Mouse (Mus musculus) liver, postnatal 0 days (tissue): ENCODE data around the gene Ubash3b. TPM values are rescaled to one million over a fixed set of nuclear protein-coding genes. Genes with fewer than 3 reads are reported as not detected.

Source experiments
- ATAC-seq: fragments of 200-750 bp; cut with Nextera tagmentation; 2 replicates; pipeline ENCODE4 v1.8.0; 2017; ENCODE audit warnings: mild to moderate bottlenecking, moderate library complexity
- DNase-seq: peaks from one replicate; pipeline ENCODE4 v3.0.0-alpha.2; 2016
- H3K27ac ChIP-seq: fragments of 300-500 bp; sonication (generic); 2 replicates; pipeline ENCODE4 v1.5.1; 2014; ENCODE audit warnings: antibody characterized with exemption, moderate library complexity, mild to moderate bottlenecking, low read depth
- H3K27me3 ChIP-seq: fragments of 300-500 bp; sonication (generic); 2 replicates; pipeline ENCODE4 v1.6.1; 2014; ENCODE audit warnings: low read length, control low read depth, mixed read lengths; ENCODE audit not compliant: insufficient read depth
- H3K36me3 ChIP-seq: fragments of 300-500 bp; sonication (generic); replicated peaks from 2 replicates; pipeline ENCODE4 v1.6.1; 2014; ENCODE audit warnings: mild to moderate bottlenecking, control low read depth, low read length, moderate library complexity, mixed read lengths; ENCODE audit not compliant: insufficient read depth
- H3K4me1 ChIP-seq: fragments of 300-500 bp; sonication (generic); 2 replicates; pipeline ENCODE4 v1.6.1; 2014; ENCODE audit warnings: antibody characterized with exemption, mild to moderate bottlenecking, control low read depth; ENCODE audit not compliant: insufficient read depth
- H3K4me2 ChIP-seq: fragments of 300-500 bp; sonication (generic); 2 replicates; pipeline ENCODE4 v1.6.1; 2014; ENCODE audit warnings: low read depth, mild to moderate bottlenecking, low read length, moderate library complexity, mixed read lengths
- H3K4me3 ChIP-seq: fragments of 300-500 bp; sonication (generic); 2 replicates; pipeline ENCODE4 v1.5.1; 2014; ENCODE audit warnings: low read depth, low read length
- H3K9ac ChIP-seq: fragments of 300-500 bp; sonication (generic); replicated peaks from 2 replicates; pipeline ENCODE4 v1.6.1; 2014; ENCODE audit warnings: mild to moderate bottlenecking, moderate library complexity
- H3K9me3 ChIP-seq: fragments of 300-500 bp; sonication (generic); 2 replicates; pipeline ENCODE4 v1.6.1; 2016; ENCODE audit warnings: mild to moderate bottlenecking, control low read depth, low read length, mixed read lengths
- CTCF ChIP-seq: sonication (generic); IDR thresholded peaks from 2 replicates; pipeline ENCODE4 v1.5.1; 2016; ENCODE audit warnings: antibody characterized with exemption, low read depth
- EP300 ChIP-seq: IDR thresholded peaks from 2 replicates; pipeline ENCODE4 v1.6.1; 2016; ENCODE audit warnings: antibody characterized with exemption, low read depth, mild to moderate bottlenecking
- WGBS: fragments of 180-500 bp; shearing (Covaris S2); extraction: QIAGEN DNeasy Blood & Tissue Kit; methylation state at CpG from one replicate; pipeline ENCODE4 v1.1.7; 2014; ENCODE audit not compliant: insufficient replicate concordance; 5-methylcytosine and 5-hydroxymethylcytosine counted together
- polyA plus RNA-seq: library from polyadenylated mRNA; unstranded; fragments of >200 nt; fragmentation: Nextera tagmentation; extraction: Ambion mirVana; gene quantifications from 2 replicates; pipeline ENCODE4 v1.2.1, GENCODE M21; 2015

The Ubash3b gene
- polyA plus RNA-seq, 1 experiment from 2014 or later, result 6.6 TPM

GRCm38 (mm10) chr9:41185331-41185730 is 23.8 kb upstream of the Ubash3b start:
- H3K9ac ChIP-seq, result 0 out of 2 replicates have a peak overlapping the region, but pooled peaks have one; percentile 26
- no peaks in the 10 kb centered on the region for H3K27me3 ChIP-seq
- no peaks in the 10 kb centered on the region for H3K36me3 ChIP-seq
- peak; percentile 48; the same call in 1 of the 2 replicates for ATAC-seq
- no peak overlapping the region for H3K4me3 ChIP-seq
- TF ChIP-seq CTCF (no peak), EP300 (peak; percentile 9; the same call in 1 of the 2 replicates)
- H3K9me3 ChIP-seq, result no peaks in the 10 kb centered on the region
- H3K27ac ChIP-seq, result peak overlapping the region; percentile 22; the same call in 1 of the 2 replicates
- no peak for DNase-seq
- H3K4me1 ChIP-seq, result peaks cover 4% of the 10 kb centered on the region; the same call in 1 of the 2 replicates
- 30% methylated on average over 9 of the region's 9 CpGs for WGBS
- no peak overlapping the region for H3K4me2 ChIP-seq

- Histone ChIP-seq H3K9me3 (no peaks in the 10 kb centered on the region), H3K4me2 (no peak overlapping the region), H3K4me3 (no peak overlapping the region), H3K36me3 (no peaks in the 10 kb centered on the region), H3K27me3 (no peaks in the 10 kb centered on the region), H3K4me1 (peaks cover 4% of the 10 kb centered on the region; the same call in 1 of the 2 replicates), H3K27ac (no peak overlapping the region), H3K9ac (no peak overlapping the region)
- peak; percentile 82 for TF ChIP-seq CTCF
- no peak for TF ChIP-seq EP300
- DNase-seq, result no peak
- ATAC-seq, result no peak
These were observed 21.1 kb upstream of the Ubash3b start for GRCm38 (mm10) chr9:41182550-41182949.

- DNase-seq, result no peak
- ATAC-seq, result no peak
- H3K27ac ChIP-seq, result no peak overlapping the region
- no peak overlapping the region for H3K4me3 ChIP-seq
- no peaks in the 10 kb centered on the region for H3K27me3 ChIP-seq
- WGBS, result 63% methylated on average over 8 of the region's 8 CpGs
- no peaks in the 10 kb centered on the region for H3K9me3 ChIP-seq
- H3K4me1 ChIP-seq, result peaks cover 4% of the 10 kb centered on the region; the same call in 1 of the 2 replicates
- TF ChIP-seq EP300 (no peak), CTCF (no peak)
- H3K4me2 ChIP-seq, result no peak overlapping the region
- H3K9ac ChIP-seq, result no peak overlapping the region
- H3K36me3 ChIP-seq, result no peaks in the 10 kb centered on the region
These were observed 20.3 kb upstream of the Ubash3b start for GRCm38 (mm10) chr9:41181803-41182202.

GRCm38 (mm10) chr9:41181372-41181771 is 19.9 kb upstream of the Ubash3b start:
- Histone ChIP-seq H3K4me2 (no peak overlapping the region), H3K4me3 (no peak overlapping the region), H3K4me1 (peaks cover 4% of the 10 kb centered on the region; the same call in 1 of the 2 replicates), H3K27ac (no peak overlapping the region), H3K36me3 (no peaks in the 10 kb centered on the region), H3K27me3 (no peaks in the 10 kb centered on the region), H3K9ac (no peak overlapping the region), H3K9me3 (no peaks in the 10 kb centered on the region)
- DNase-seq, result no peak
- 48% methylated on average over 9 of the region's 9 CpGs for WGBS
- TF ChIP-seq CTCF (no peak), EP300 (no peak)
- no peak for ATAC-seq

GRCm38 (mm10) chr9:41179056-41179455 is 17.6 kb upstream of the Ubash3b start:
- H3K4me3 ChIP-seq, result no peak overlapping the region
- no peaks in the 10 kb centered on the region for H3K36me3 ChIP-seq
- no peaks in the 10 kb centered on the region for H3K27me3 ChIP-seq
- no peaks in the 10 kb centered on the region for H3K9me3 ChIP-seq
- 68% methylated on average over 5 of the region's 5 CpGs for WGBS
- TF ChIP-seq CTCF (no peak), EP300 (no peak)
- no peak overlapping the region for H3K4me2 ChIP-seq
- H3K4me1 ChIP-seq, result no peaks in the 10 kb centered on the region
- H3K27ac ChIP-seq, result no peak overlapping the region
- no peak for DNase-seq
- ATAC-seq, result no peak
- no peak overlapping the region for H3K9ac ChIP-seq

- peaks cover 20% of the 10 kb centered on the region for H3K4me1 ChIP-seq
- no peaks in the 10 kb centered on the region for H3K9me3 ChIP-seq
- no peak overlapping the region for H3K4me3 ChIP-seq
- no peak for TF ChIP-seq CTCF
- no peak for TF ChIP-seq EP300
- no peak for ATAC-seq
- no peak for DNase-seq
- H3K36me3 ChIP-seq, result no peaks in the 10 kb centered on the region
- no peak overlapping the region for H3K4me2 ChIP-seq
- 64% methylated on average over 3 of the region's 3 CpGs for WGBS
- no peaks in the 10 kb centered on the region for H3K27me3 ChIP-seq
- no peak overlapping the region for H3K27ac ChIP-seq
- no peak overlapping the region for H3K9ac ChIP-seq
These were observed 11.7 kb upstream of the Ubash3b start for GRCm38 (mm10) chr9:41173158-41173557.

- H3K4me3 ChIP-seq, result no peak overlapping the region
- peaks cover 20% of the 10 kb centered on the region for H3K4me1 ChIP-seq
- H3K36me3 ChIP-seq, result no peaks in the 10 kb centered on the region
- no peaks in the 10 kb centered on the region for H3K27me3 ChIP-seq
- H3K4me2 ChIP-seq, result no peak overlapping the region
- H3K27ac ChIP-seq, result no peak overlapping the region
- 64% methylated on average over 8 of the region's 8 CpGs for WGBS
- no peaks in the 10 kb centered on the region for H3K9me3 ChIP-seq
- H3K9ac ChIP-seq, result no peak overlapping the region
- ATAC-seq (peak; percentile 73), DNase-seq (no peak)
- no peak for TF ChIP-seq EP300
These were observed 10.9 kb upstream of the Ubash3b start for GRCm38 (mm10) chr9:41172426-41172825.
